Mouse (Mus musculus): ENCODE data around the gene Tmod3.

DNA sequence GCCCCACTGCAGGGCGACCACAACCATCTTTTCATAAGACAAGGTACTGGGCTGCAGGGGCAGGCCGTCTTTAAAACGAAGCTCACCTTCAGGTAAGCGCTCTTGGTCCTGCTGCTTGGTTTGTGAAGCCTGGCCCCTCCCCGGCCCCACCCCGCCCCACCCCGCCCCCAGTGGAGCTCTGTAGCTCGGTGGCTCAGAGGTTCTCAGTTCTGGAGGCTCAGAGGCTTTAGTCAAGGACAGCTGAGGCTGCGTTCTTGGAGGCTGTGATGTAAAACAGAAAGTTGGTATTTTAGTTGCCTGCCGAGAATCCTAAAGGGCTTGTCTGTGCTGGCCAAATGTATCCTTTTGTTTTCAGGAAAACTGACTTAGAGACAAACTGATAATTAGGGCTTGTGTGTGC, 103.8 kb downstream of the Tmod3 start:
- TF ChIP-seq POLR2A (IDR thresholded peaks at IDR 0.05; ENCODE audit: insufficient read depth, low read depth, low read length) (no peak), CTCF (IDR thresholded peaks at IDR 0.05; ENCODE audit: insufficient read depth, low read depth, low read length) (no peak)
